Mouse (Mus musculus) liver, embryonic 14.5 days (tissue): ENCODE data around the gene Armh2.

Experiments
- CTCF ChIP-seq: IDR thresholded peaks from 2 replicates; pipeline ENCODE4 v1.5.1; 2016; ENCODE audit warnings: antibody characterized with exemption, low read depth, control low read depth
- EP300 ChIP-seq: IDR thresholded peaks from 2 replicates; pipeline ENCODE4 v1.6.1; 2016; ENCODE audit warnings: antibody characterized with exemption, low read depth

- TF ChIP-seq CTCF = no peak
- TF ChIP-seq EP300 = no peak
Observed at GRCm38 (mm10) chr13:24734502-24734901, 6.5 kb upstream of the Armh2 start.
